Mouse (Mus musculus): ENCODE measurements around the gene Rps16. TPM values are rescaled to one million over a fixed set of nuclear protein-coding genes. Genes with fewer than 3 reads are reported as not detected.
A peak's percentile ranks its signal among the peaks of the same experiment; 100 is the strongest.

Gene Rps16
- polyA plus RNA-seq, 1 experiment from 2014 or later = 955 TPM

GRCm38 (mm10) chr7:28368276-28368920, 17.9 kb downstream of the Rps16 start:
- no peak for DNase-seq (ENCODE audit: low spot score)
- no peak for ATAC-seq (ENCODE audit: low FRiP score, low TSS enrichment)
- H3K36me3 ChIP-seq (ENCODE audit: control insufficient read depth, insufficient read depth, low read length) = peaks cover 15% of the 10 kb centered on the region; the same call in 1 of the 2 replicates
- H3K27me3 ChIP-seq (ENCODE audit: control insufficient read depth, insufficient read depth, low read length) = no peaks in the 10 kb centered on the region
- no peaks in the 10 kb centered on the region for H3K9me3 ChIP-seq (ENCODE audit: control insufficient read depth, low read length)
- WGBS = 90% methylated on average over 16 of the region's 16 CpGs
- no peak overlapping the region for H3K4me3 ChIP-seq (ENCODE audit: low read depth, low read length)
- no peak overlapping the region for H3K27ac ChIP-seq (replicated peaks)
- TF ChIP-seq CTCF (IDR thresholded peaks at IDR 0.05; ENCODE audit: low read depth) = no peak
- TF ChIP-seq EP300 (optimal IDR thresholded peaks at IDR 0.05) = no peak
- no peak overlapping the region for H3K4me2 ChIP-seq (replicated peaks; ENCODE audit: low read depth)
- H3K4me1 ChIP-seq (replicated peaks; ENCODE audit: control insufficient read depth, insufficient read depth) = no peaks in the 10 kb centered on the region
- H3K9ac ChIP-seq (ENCODE audit: low read length) = no peak overlapping the region

- H3K4me1 ChIP-seq (replicated peaks; ENCODE audit: control insufficient read depth, insufficient read depth) = no peaks in the 10 kb centered on the region
- peak overlapping the region; percentile 82 for H3K4me3 ChIP-seq (ENCODE audit: low read depth, low read length)
- no peak overlapping the region for H3K27ac ChIP-seq (replicated peaks)
- H3K9ac ChIP-seq (ENCODE audit: low read length) = peak overlapping the region; percentile 94; the same call in 1 of the 2 replicates
- peaks cover 6% of the 10 kb centered on the region; the same call in 1 of the 2 replicates for H3K36me3 ChIP-seq (ENCODE audit: control insufficient read depth, insufficient read depth, low read length)
- no peak for ATAC-seq (ENCODE audit: low FRiP score, low TSS enrichment)
- no peaks in the 10 kb centered on the region for H3K9me3 ChIP-seq (ENCODE audit: control insufficient read depth, low read length)
- H3K27me3 ChIP-seq (ENCODE audit: control insufficient read depth, insufficient read depth, low read length) = no peaks in the 10 kb centered on the region
- H3K4me2 ChIP-seq (replicated peaks; ENCODE audit: low read depth) = peak overlapping the region; percentile 92
- DNase-seq (ENCODE audit: low spot score) = no peak
- WGBS = 90% methylated on average over 14 of the region's 14 CpGs
- TF ChIP-seq CTCF (IDR thresholded peaks at IDR 0.05; ENCODE audit: low read depth) (no peak), EP300 (optimal IDR thresholded peaks at IDR 0.05) (no peak)
These were observed 19.6 kb downstream of the Rps16 start for GRCm38 (mm10) chr7:28370051-28370450.

GRCm38 (mm10) chr7:28370977-28371513, 20.6 kb downstream of the Rps16 start:
- Histone ChIP-seq H3K4me1 (replicated peaks; ENCODE audit: control insufficient read depth, insufficient read depth) (no peaks in the 10 kb centered on the region), H3K4me2 (replicated peaks; ENCODE audit: low read depth) (peak overlapping the region; percentile 92), H3K27me3 (ENCODE audit: control insufficient read depth, insufficient read depth, low read length) (no peaks in the 10 kb centered on the region), H3K36me3 (ENCODE audit: control insufficient read depth, insufficient read depth, low read length) (peaks cover 4% of the 10 kb centered on the region; the same call in 1 of the 2 replicates), H3K9ac (ENCODE audit: low read length) (peak overlapping the region; percentile 94), H3K9me3 (ENCODE audit: control insufficient read depth, low read length) (no peaks in the 10 kb centered on the region), H3K27ac (replicated peaks) (peak overlapping the region; percentile 93), H3K4me3 (ENCODE audit: low read depth, low read length) (peak overlapping the region; percentile 82)
- peak; percentile 77 for DNase-seq (ENCODE audit: low spot score)
- WGBS = 5% methylated on average over 11 of the region's 11 CpGs
- TF ChIP-seq CTCF (IDR thresholded peaks at IDR 0.05; ENCODE audit: low read depth) (no peak), EP300 (optimal IDR thresholded peaks at IDR 0.05) (no peak)
- ATAC-seq (ENCODE audit: low FRiP score, low TSS enrichment) = no peak

- Histone ChIP-seq H3K4me1 (replicated peaks; ENCODE audit: control insufficient read depth, insufficient read depth) (no peaks in the 10 kb centered on the region), H3K27me3 (ENCODE audit: control insufficient read depth, insufficient read depth, low read length) (no peaks in the 10 kb centered on the region), H3K9ac (ENCODE audit: low read length) (peak overlapping the region; percentile 94), H3K4me3 (ENCODE audit: low read depth, low read length) (peak overlapping the region; percentile 82), H3K9me3 (ENCODE audit: control insufficient read depth, low read length) (no peaks in the 10 kb centered on the region), H3K36me3 (ENCODE audit: control insufficient read depth, insufficient read depth, low read length) (peaks cover 4% of the 10 kb centered on the region; the same call in 1 of the 2 replicates), H3K4me2 (replicated peaks; ENCODE audit: low read depth) (peak overlapping the region; percentile 92), H3K27ac (replicated peaks) (peak overlapping the region; percentile 93)
- DNase-seq (ENCODE audit: low spot score) (peak; percentile 63), ATAC-seq (ENCODE audit: low FRiP score, low TSS enrichment) (no peak)
- TF ChIP-seq EP300 (optimal IDR thresholded peaks at IDR 0.05) = no peak
- TF ChIP-seq CTCF (IDR thresholded peaks at IDR 0.05; ENCODE audit: low read depth) = no peak
- WGBS = 1% methylated on average over 32 of the region's 43 CpGs
These were observed 21.1 kb downstream of the Rps16 start for GRCm38 (mm10) chr7:28371514-28371989.

GRCm38 (mm10) chr7:28372251-28373108, 22.0 kb downstream of the Rps16 start, which contains the start of gene Plekhg2:
TSS of gene Plekhg2 (minus strand) at chr7:28372599.
- WGBS = under 1% methylated on average over 59 of the region's 66 CpGs
- Histone ChIP-seq H3K9ac (ENCODE audit: low read length) (peak within 1 kb of the TSS; percentile 94), H3K9me3 (ENCODE audit: control insufficient read depth, low read length) (no peaks in the 10 kb centered on the region), H3K27me3 (ENCODE audit: control insufficient read depth, insufficient read depth, low read length) (no peaks in the 10 kb centered on the region), H3K4me3 (ENCODE audit: low read depth, low read length) (peak within 1 kb of the TSS; percentile 82), H3K4me1 (replicated peaks; ENCODE audit: control insufficient read depth, insufficient read depth) (no peaks in the 10 kb centered on the region), H3K36me3 (ENCODE audit: control insufficient read depth, insufficient read depth, low read length) (peaks cover 4% of the 10 kb centered on the region; the same call in 1 of the 2 replicates), H3K4me2 (replicated peaks; ENCODE audit: low read depth) (peak within 1 kb of the TSS; percentile 92), H3K27ac (replicated peaks) (peak within 1 kb of the TSS; percentile 93)
- ATAC-seq (ENCODE audit: low FRiP score, low TSS enrichment) (peak; percentile 89), DNase-seq (ENCODE audit: low spot score) (peak; percentile 98)
- peak; percentile 75 for TF ChIP-seq CTCF (IDR thresholded peaks at IDR 0.05; ENCODE audit: low read depth)
- TF ChIP-seq EP300 (optimal IDR thresholded peaks at IDR 0.05) = no peak
